21 mouse cellular contexts compared by ENCODE assay signal in the genomic region with DNA sequence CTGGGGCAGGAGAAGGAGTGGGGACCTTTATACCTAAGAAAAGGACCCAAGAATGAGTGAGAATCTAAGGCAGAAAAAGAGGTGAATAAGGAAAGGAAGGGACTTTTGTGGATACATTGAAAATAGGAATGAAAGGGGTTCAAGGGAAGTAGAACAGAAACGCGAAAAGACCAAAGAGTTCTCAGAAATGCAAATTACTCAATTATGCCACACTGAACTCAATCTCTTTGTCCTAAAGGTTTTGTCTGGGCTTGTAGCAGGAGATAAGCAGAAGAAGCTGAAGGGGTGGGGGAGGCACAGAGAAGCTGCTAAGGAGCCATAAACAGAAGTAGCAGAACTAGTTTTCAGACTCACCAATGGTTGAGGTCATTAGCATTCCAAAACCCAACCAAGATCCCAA.
"Had no signal": no experiment of that assay in that cellular context is flagged by ENCODE, and none has a peak within 500 bp of the region (broad histone marks: within the 10 kb centered on the region; RNA-seq: fewer than 3 reads in every experiment).

No protein-coding gene starts in this region.

- H3K9ac ChIP-seq: lung, embryonic 14.5 days; midbrain, embryonic 12.5 days; neural tube, embryonic 13.5 days; neural tube, embryonic 15.5 days; stomach, embryonic 15.5 days had no signal

- H3K4me1 ChIP-seq: midbrain, embryonic 12.5 days; neural tube, embryonic 13.5 days; neural tube, embryonic 15.5 days; stomach, embryonic 15.5 days had no signal

- H3K27ac ChIP-seq: midbrain, embryonic 10.5 days; midbrain, embryonic 12.5 days; neural tube, embryonic 13.5 days; neural tube, embryonic 15.5 days; stomach, embryonic 15.5 days; stomach, postnatal 0 days had no signal

- DNase-seq: lung, adult 18-20 months; lung, embryonic 14.5 days; lung, postnatal 10 days; lung, postnatal 4 days; midbrain, embryonic 14.5 days; retina, postnatal 1 day; right cerebral cortex, adult 18-20 months; right cerebral cortex, postnatal 25 days; right cerebral cortex, postnatal 4 days; spleen, adult 18-20 months; thymus, adult 2 months; thymus, postnatal 25 days; thymus, postnatal 4 days had no signal

- H3K4me2 ChIP-seq: lung, embryonic 14.5 days; midbrain, embryonic 12.5 days; neural tube, embryonic 13.5 days; neural tube, embryonic 15.5 days; stomach, embryonic 15.5 days had no signal

- H3K27me3 ChIP-seq: midbrain, embryonic 12.5 days; neural tube, embryonic 13.5 days; neural tube, embryonic 15.5 days; stomach, embryonic 15.5 days had no signal

- H3K4me3 ChIP-seq: midbrain, embryonic 10.5 days; midbrain, embryonic 12.5 days; myocyte; neural tube, embryonic 13.5 days; neural tube, embryonic 15.5 days; stomach, embryonic 15.5 days had no signal

- H3K9me3 ChIP-seq: midbrain, embryonic 10.5 days; midbrain, embryonic 12.5 days; neural tube, embryonic 13.5 days; neural tube, embryonic 15.5 days; stomach, embryonic 15.5 days had no signal

- ATAC-seq: midbrain, embryonic 16.5 days had no signal

- H3K36me3 ChIP-seq: midbrain, embryonic 10.5 days; midbrain, embryonic 12.5 days; neural tube, embryonic 13.5 days; neural tube, embryonic 15.5 days; stomach, embryonic 15.5 days had no signal
